Mouse (Mus musculus): ENCODE results near the gene Lrrc25.

DNA sequence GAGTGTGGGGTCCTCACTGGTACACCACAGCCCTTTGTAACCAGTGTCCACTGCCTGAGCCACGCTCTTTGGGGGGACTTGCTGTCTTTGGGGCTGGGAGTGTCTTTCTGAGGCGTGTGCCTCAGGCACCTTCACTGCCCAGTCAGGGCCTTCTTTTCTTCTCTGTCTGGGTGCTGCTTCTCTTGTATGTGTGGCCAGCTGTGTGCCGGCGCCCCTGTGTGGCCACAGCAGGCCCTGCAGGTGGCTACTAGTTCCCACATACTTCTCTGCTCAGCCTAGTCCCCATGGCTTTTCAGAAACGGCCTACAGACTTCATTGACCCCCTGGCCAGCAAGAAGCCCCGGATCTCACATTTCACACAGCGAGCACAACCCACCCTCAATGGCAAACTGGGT is 30.7 kb upstream of the Lrrc25 start:
- TF ChIP-seq POLR2A (IDR thresholded peaks at IDR 0.05; ENCODE audit: borderline replicate concordance, insufficient read depth, low read length) (no peak), CTCF (IDR thresholded peaks at IDR 0.05; ENCODE audit: borderline replicate concordance, insufficient read depth, low read depth, low read length) (peak; percentile 72)
